Mouse (Mus musculus): Measurements from ENCODE around the gene Vwa8. TPM values are rescaled to one million over a fixed set of nuclear protein-coding genes. Genes with fewer than 3 reads are reported as not detected.

Vwa8 gene
- polyA plus RNA-seq, 1 experiment: 8.7 TPM

DNA sequence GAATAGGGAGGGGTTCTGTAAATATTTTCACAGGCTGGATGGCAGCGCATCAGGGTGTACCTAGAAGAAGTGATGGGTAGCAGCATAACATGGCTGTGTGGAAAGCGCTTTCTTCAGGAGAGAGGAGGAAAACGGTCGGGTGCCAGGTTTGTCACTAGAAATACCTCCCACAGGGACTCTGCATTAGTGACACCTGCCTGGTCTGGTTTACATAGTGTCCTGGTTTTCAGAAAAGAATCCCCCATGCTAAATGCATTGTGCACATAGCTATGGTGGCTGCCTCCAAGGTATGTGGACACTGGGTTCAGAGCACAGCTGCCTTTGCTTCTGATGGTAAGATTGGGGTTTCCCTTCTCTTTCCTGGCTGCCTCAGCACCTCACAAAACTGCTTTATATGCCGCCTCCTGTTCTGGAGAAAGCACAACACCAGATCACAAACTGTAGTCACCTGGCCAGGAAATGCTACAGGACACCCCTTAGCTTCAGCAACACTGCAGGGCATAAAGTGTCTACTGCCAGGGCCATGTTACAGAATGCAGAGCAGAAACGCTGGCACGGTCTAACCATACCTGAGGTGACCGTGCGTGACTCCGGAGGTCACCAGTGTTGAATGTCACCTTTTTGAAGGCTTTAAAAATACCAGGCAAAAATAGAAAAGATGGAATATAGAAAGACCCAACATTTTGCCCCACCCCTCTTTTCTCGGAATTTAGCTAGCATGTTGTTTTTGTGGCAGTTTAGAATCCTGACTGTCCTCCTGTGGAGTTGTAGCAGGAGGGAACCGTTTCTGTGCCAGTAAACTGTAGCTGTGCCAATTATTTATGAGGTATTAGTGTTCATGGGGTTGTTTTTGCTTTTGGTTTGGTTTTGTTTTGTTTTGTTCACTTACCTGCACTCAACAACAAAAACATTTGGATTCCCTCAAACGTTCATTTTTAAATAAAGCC is 295.7 kb downstream of the Vwa8 start:
- no peak for TF ChIP-seq POLR2A (IDR thresholded peaks at IDR 0.05; ENCODE audit: control insufficient read depth, extremely low read depth, insufficient read depth, low read length, poor library complexity)
- TF ChIP-seq CTCF (IDR thresholded peaks at IDR 0.05; ENCODE audit: borderline replicate concordance, control insufficient read depth, extremely low read depth, insufficient read depth, low read length, poor library complexity): no peak
- Histone ChIP-seq H3K4me3 (ENCODE audit: control insufficient read depth, insufficient read depth, low read length) (no peak overlapping the region), H3K27ac (ENCODE audit: control insufficient read depth, insufficient read depth, low read length) (no peak overlapping the region), H3K27me3 (ENCODE audit: control insufficient read depth, insufficient read depth, low read length) (no peaks in the 10 kb centered on the region), H3K4me1 (replicated peaks; ENCODE audit: control insufficient read depth, insufficient read depth, low read length) (peaks cover 10% of the 10 kb centered on the region), H3K36me3 (ENCODE audit: control insufficient read depth, insufficient read depth, low read length) (no peaks in the 10 kb centered on the region)
- no peak for DNase-seq
- 92% methylated on average over 13 of the region's 13 CpGs for WGBS

- no peaks in the 10 kb centered on the region for H3K36me3 ChIP-seq (ENCODE audit: control insufficient read depth, insufficient read depth, low read length)
- H3K27ac ChIP-seq (ENCODE audit: control insufficient read depth, insufficient read depth, low read length): no peak overlapping the region
- no peaks in the 10 kb centered on the region for H3K27me3 ChIP-seq (ENCODE audit: control insufficient read depth, insufficient read depth, low read length)
- H3K4me3 ChIP-seq (ENCODE audit: control insufficient read depth, insufficient read depth, low read length): no peak overlapping the region
- TF ChIP-seq CTCF (IDR thresholded peaks at IDR 0.05; ENCODE audit: borderline replicate concordance, control insufficient read depth, extremely low read depth, insufficient read depth, low read length, poor library complexity): no peak
- TF ChIP-seq POLR2A (IDR thresholded peaks at IDR 0.05; ENCODE audit: control insufficient read depth, extremely low read depth, insufficient read depth, low read length, poor library complexity): no peak
- WGBS: 83% methylated on average over 7 of the region's 7 CpGs
- DNase-seq: no peak
- peaks cover 8% of the 10 kb centered on the region for H3K4me1 ChIP-seq (replicated peaks; ENCODE audit: control insufficient read depth, insufficient read depth, low read length)
Observed at GRCm38 (mm10) chr14:79151711-79152110, 302.9 kb downstream of the Vwa8 start.

DNA sequence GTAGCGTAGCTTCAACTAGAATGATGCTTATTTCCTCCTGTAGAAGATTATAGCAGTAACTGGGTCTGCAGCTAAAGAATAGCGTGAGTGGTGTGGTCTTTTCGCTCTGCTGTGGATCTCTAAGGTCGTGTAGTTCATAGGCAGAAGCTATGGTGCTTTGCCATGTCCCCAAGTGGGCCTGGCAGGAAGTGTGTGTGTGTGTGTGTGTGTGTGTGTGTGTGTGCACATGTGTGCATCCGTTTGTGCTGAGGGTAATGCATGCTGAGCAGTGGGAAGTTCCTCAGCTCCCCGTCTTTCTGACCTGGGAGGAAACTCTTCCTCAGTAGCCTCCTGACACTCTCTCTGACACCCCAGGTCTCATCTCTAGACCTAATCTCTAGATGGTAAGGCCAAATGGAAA is 305.0 kb downstream of the Vwa8 start:
- Histone ChIP-seq H3K27ac (ENCODE audit: control insufficient read depth, insufficient read depth, low read length) (no peak overlapping the region), H3K4me3 (ENCODE audit: control insufficient read depth, insufficient read depth, low read length) (no peak overlapping the region), H3K4me1 (replicated peaks; ENCODE audit: control insufficient read depth, insufficient read depth, low read length) (peaks cover 8% of the 10 kb centered on the region), H3K27me3 (ENCODE audit: control insufficient read depth, insufficient read depth, low read length) (no peaks in the 10 kb centered on the region), H3K36me3 (ENCODE audit: control insufficient read depth, insufficient read depth, low read length) (no peaks in the 10 kb centered on the region)
- WGBS: 36% methylated on average over 6 of the region's 6 CpGs
- DNase-seq: peak; percentile 66
- TF ChIP-seq CTCF (IDR thresholded peaks at IDR 0.05; ENCODE audit: borderline replicate concordance, control insufficient read depth, extremely low read depth, insufficient read depth, low read length, poor library complexity): no peak
- TF ChIP-seq POLR2A (IDR thresholded peaks at IDR 0.05; ENCODE audit: control insufficient read depth, extremely low read depth, insufficient read depth, low read length, poor library complexity): no peak

DNA sequence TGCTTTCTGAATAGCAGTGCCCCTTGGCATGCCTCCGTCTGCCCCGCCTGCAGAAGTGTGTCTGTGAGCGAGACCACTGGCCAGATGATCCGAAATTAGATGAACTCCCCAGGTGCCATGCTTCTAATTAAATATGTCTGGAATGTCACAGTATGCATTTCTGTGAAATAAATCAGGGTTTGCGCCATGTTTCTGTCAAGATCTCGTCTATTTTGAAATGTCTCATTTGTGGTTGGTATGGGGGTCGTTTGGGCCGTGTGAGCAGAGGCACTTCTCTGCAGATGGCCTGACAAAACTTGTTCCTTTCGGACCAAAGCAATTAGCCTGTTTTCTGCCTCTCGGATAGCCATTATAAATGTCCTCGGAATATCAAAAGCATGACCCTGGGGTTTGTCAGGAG is 306.1 kb downstream of the Vwa8 start:
- no peak overlapping the region for H3K27ac ChIP-seq (ENCODE audit: control insufficient read depth, insufficient read depth, low read length)

DNA sequence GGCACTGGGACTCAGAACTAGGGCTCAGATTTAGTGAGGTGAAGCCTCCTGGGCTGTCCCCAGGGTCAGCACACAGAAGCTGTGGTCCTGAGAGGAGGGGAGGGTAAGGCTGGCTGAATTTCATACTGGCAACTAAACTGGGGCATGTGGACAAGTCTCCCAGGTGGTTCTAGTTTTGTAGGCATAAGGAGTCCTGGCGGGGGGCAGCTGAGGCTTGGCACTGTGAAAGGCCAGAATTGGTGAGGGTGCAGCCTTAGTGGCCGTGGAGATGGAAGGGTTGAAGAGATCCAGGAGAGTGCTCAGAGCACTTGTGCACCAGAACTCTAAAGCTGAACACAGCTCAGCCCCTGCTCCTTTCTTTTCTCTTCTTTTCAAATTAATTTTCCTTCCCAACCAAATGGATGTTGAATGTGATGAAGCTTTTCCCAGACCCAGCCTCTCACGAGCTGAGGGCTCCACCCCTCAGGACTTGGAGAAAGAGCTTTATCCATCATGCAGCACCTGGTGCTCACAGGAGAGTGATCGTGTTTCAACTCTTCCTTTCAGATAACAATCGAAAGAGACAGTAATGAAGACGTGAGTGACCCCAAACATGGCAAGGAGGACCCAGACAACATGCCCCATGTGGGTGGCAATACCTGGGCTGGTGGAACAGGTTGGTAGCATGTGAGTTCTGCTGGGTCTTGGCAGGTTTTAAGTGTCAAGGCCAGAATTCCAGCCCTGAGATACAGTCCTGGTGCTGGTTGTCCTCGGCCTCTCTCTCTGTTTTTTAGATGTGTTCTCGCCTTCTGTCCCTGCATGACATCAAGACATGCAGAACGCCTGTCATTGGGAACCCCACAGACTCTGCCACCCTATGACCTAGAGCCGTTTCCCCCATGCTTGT is 307.9 kb downstream of the Vwa8 start:
- DNase-seq: no peak
- Histone ChIP-seq H3K36me3 (ENCODE audit: control insufficient read depth, insufficient read depth, low read length) (no peaks in the 10 kb centered on the region), H3K4me1 (replicated peaks; ENCODE audit: control insufficient read depth, insufficient read depth, low read length) (peaks cover 8% of the 10 kb centered on the region), H3K27me3 (ENCODE audit: control insufficient read depth, insufficient read depth, low read length) (no peaks in the 10 kb centered on the region), H3K4me3 (ENCODE audit: control insufficient read depth, insufficient read depth, low read length) (no peak overlapping the region), H3K27ac (ENCODE audit: control insufficient read depth, insufficient read depth, low read length) (no peak overlapping the region)
- 93% methylated on average over 10 of the region's 10 CpGs for WGBS
- no peak for TF ChIP-seq CTCF (IDR thresholded peaks at IDR 0.05; ENCODE audit: borderline replicate concordance, control insufficient read depth, extremely low read depth, insufficient read depth, low read length, poor library complexity)
- TF ChIP-seq POLR2A (IDR thresholded peaks at IDR 0.05; ENCODE audit: control insufficient read depth, extremely low read depth, insufficient read depth, low read length, poor library complexity): no peak

More for the DNA sequence above, 306.1 kb downstream of the Vwa8 start:
- H3K36me3 ChIP-seq (ENCODE audit: control insufficient read depth, insufficient read depth, low read length): no peaks in the 10 kb centered on the region
- TF ChIP-seq POLR2A (IDR thresholded peaks at IDR 0.05; ENCODE audit: control insufficient read depth, extremely low read depth, insufficient read depth, low read length, poor library complexity): no peak
- TF ChIP-seq CTCF (IDR thresholded peaks at IDR 0.05; ENCODE audit: borderline replicate concordance, control insufficient read depth, extremely low read depth, insufficient read depth, low read length, poor library complexity): no peak
- 90% methylated on average over 11 of the region's 11 CpGs for WGBS
- no peak for DNase-seq
- H3K27me3 ChIP-seq (ENCODE audit: control insufficient read depth, insufficient read depth, low read length): no peaks in the 10 kb centered on the region
- H3K4me3 ChIP-seq (ENCODE audit: control insufficient read depth, insufficient read depth, low read length): no peak overlapping the region
- H3K4me1 ChIP-seq (replicated peaks; ENCODE audit: control insufficient read depth, insufficient read depth, low read length): peaks cover 8% of the 10 kb centered on the region
